Mouse (Mus musculus) CH12F3 (cell line): ENCODE results near the gene Fbxl18.

Experiments used
- in situ Hi-C: fragments of 300-500 bp; cut with MboI; formaldehyde crosslinking; loops from 2 replicates; pipeline ENCODE4 v1.14.3; 2020; ENCODE audit warnings: low sequenced_read_pairs

Gene Fbxl18

GRCm38 (mm10) chr5:142901846-142902505 lies 6.8 kb upstream of the Fbxl18 start:
- in situ Hi-C loops, result no loop called here

DNA sequence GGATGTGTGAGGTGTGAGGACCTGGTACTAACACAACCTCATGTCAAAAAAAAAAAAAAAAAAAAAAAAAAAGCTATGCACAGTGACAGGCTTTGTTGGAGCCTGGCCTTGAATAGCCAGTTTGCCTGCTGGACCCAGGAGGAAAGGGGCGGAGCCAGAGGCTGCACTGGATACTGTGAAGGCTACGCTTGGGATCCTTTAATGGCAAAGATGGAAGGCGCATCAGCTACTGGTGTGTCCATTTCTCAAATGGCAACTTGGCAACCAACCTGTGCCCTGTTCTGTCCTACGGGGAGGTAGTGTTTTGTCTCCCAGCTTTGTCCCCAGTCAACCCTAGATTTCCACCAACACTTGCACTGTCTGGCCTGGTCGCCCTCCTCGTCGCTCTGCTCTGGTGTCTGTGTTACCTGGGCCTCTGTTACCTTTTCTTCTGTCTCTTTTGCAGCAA lies 6.2 kb upstream of the Fbxl18 start:
- in situ Hi-C loops, result no loop called here

- in situ Hi-C loops, result no loop called here
These were observed 5.4 kb upstream of the Fbxl18 start for GRCm38 (mm10) chr5:142900651-142901050.

GRCm38 (mm10) chr5:142899932-142900533 lies 4.8 kb upstream of the Fbxl18 start:
- in situ Hi-C loops, result no loop called here

DNA sequence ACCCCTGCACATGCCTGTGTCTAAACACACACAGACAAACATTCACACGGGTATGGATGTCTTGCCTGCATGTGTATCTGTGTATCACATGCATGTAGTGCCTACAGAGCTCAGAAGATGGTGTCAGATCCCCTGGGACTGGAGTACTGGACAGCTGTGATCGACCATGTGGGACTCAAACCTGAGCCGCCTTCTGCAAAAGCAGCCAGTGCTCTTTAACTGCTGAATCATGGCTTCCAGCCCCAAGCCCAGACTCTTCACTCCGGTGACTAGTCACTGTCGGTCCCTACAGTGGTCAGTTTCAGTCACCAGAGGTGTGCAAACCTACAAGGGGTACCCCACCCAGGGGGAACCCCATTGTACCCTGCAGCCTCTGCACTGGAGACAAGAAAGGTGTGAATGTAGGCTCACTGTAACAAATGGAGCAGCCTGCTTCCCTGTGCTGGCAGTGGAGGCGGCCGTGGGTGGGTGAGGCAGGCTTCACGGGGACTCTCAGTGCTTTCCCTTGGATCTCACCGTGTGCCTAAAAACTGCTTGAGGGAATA lies 3.9 kb upstream of the Fbxl18 start:
- in situ Hi-C loops, result no loop called here

- in situ Hi-C loops, result no loop called here
These were observed 3.1 kb upstream of the Fbxl18 start for GRCm38 (mm10) chr5:142898316-142898715.

DNA sequence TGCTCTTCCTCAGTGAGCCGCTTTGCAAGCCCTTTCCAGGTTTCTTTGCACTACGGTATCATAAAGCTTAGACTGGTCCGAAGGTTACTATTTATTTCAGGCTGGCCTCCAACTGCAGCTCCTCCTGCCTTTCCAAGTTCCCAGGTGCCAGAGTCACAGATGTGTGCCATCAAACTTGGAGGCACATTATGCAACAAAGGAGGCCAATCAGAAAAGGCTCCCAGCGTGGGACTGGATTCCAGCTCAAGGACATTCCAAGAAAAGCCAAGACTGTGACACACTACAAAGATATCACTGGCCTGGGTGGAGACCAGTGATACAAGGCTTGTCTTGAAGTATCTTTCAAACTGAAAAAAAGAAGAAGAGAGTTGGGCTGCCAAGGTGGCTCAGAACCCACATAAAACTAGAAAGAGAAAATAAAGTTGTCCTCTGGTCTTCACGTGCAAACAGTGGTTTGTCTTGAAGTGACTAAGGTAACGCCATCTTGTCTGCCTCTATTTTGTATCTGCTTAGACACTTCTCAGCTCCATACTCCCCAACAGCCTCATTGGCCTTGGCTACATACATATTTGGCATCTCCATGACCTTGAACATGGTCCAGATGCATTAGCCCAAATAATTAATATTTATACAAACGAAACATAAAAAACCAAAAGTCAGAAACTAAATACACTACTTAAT lies 2.5 kb upstream of the Fbxl18 start:
- in situ Hi-C loops, result no loop called here

- in situ Hi-C loops, result no loop called here
These were observed 1.5 kb upstream of the Fbxl18 start for GRCm38 (mm10) chr5:142896713-142897112.

- in situ Hi-C loops, result no loop called here
These were observed 971 bp upstream of the Fbxl18 start for GRCm38 (mm10) chr5:142896192-142896591.

- in situ Hi-C loops, result no loop called here
These were observed 3.8 kb downstream of the Fbxl18 start for GRCm38 (mm10) chr5:142891396-142891795.

DNA sequence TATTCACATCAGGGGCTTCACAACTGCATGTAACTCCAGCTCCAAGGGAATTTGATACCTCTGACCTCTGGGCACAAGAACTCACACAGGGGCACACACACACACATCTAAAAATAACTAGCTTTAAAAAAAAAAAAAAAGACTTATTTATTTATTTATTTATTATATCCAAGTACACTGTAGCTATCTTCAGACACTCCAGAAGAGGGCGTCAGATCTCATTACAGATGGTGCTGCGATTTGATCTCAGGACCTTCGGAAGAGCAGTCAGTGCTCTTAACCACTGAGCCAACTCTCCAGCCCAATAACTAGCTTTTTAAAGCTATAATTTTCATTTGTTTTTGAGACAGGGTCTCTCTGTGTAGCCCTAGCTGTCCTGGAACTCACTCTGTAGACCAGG lies 7.7 kb downstream of the Fbxl18 start:
- in situ Hi-C loops, result loop anchor here (10.0 kb wide), 1 partner anchor 177 kb away; no protein-coding TSS in a partner anchor

GRCm38 (mm10) chr5:142886761-142887160 lies 8.5 kb downstream of the Fbxl18 start:
- in situ Hi-C loops, result loop anchor here (10.0 kb wide), 1 partner anchor 178 kb away; no protein-coding TSS in a partner anchor

DNA sequence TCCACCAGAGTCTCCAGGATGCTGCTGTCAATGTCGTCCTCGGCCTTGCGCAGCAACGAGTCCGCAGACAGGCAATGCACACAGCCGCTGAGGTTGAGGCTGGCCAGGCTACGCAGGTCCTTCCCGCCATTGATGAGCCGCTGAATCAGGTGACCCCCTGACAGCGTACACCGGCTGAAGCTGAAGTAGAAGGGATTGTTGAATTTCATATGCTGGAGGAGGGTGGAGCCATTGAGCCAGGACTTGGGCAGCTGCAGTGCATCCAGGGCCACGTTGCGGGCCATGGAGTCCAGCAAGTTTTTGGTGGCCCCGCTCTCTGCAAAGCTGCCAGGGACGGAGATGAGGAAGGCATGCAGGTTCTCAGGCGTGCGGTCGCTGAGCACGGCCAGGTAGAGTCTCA lies 9.0 kb downstream of the Fbxl18 start:
- in situ Hi-C loops, result loop anchor here (10.0 kb wide), 1 partner anchor 179 kb away; no protein-coding TSS in a partner anchor

GRCm38 (mm10) chr5:142882471-142882870 lies 12.8 kb downstream of the Fbxl18 start:
- in situ Hi-C loops, result loop anchor here (10.0 kb wide), 1 partner anchor 182 kb away; no protein-coding TSS in a partner anchor

DNA sequence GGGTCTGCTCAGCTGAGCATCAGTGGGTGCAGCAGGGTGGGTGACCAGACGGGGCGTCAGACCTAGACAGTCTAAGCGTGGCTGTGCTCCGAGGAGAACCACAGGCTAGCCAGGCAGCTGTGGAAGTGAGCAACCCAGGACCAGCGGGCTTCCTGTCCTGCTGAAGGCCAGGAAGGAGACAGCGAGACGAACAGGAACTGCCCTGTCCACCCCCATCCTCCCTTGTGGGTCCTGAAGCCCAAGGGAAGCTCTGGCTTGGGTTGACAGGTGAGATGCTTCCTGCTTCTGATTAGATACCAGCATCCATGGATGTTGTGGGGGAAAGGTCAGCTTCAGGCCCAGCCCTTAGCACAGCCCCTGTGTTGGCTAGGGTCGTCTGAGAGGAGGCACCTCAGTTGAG lies 13.3 kb downstream of the Fbxl18 start:
- in situ Hi-C loops, result loop anchor here (10.0 kb wide), 1 partner anchor 183 kb away; no protein-coding TSS in a partner anchor

DNA sequence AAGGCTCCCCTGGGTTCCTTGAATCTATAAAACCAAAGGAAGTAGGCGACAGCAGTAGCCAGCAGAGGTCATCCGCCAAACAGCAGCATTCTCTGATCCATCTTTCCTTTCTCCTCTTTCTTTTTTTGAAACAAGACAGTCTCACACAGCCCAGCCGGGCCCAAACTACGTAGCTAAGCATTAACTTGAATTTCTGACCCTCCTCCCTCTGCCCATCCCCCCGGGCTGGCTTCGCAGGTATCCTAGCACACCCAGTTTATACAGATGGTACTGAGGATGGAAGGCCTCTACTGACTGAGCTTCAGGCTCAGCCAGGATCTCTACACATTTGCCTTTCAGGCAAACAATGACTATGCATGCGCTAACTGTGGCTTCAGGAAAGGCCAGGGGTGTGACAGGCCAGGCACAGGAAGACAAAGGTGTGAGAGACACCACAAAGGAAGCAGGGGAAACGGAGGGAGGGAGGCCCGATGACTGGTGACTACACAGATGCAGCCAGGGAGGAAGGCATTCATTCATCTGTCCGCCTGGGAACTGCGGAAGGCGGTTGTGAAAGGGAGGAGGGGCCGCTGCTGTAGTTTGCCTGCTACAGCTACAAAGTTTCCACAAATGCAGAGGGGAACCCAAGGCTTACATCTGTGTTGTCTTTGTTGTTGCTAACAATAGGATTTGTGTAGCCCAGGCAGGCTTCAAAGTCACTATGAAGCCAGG lies 14.3 kb downstream of the Fbxl18 start:
- in situ Hi-C loops, result loop anchor here (10.0 kb wide), 1 partner anchor 184 kb away; no protein-coding TSS in a partner anchor

DNA sequence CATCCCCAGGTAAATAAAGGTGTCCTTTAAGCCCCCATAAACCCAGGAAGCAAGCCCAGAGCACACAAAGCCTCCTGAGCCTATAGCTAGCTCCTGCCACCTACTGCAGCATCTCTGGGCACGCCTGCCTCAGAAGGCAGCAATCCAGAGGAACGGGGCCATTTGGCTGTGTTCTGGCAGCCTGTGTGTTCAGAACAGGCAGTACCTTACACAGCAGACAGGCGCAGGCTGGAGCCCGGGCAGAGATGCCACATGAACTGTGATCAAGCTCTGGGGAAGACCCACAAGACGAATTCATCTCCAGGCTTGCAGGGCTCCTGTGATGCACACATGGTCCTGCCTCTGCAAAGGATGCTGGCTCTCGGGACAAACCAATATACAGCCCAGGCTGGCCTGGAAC lies 15.0 kb downstream of the Fbxl18 start:
- in situ Hi-C loops, result loop anchor here (10.0 kb wide), 1 partner anchor 185 kb away; no protein-coding TSS in a partner anchor

GRCm38 (mm10) chr5:142879318-142880175 lies 15.7 kb downstream of the Fbxl18 start:
- in situ Hi-C loops, result loop anchor here (10.0 kb wide), 1 partner anchor 185 kb away; no protein-coding TSS in a partner anchor

DNA sequence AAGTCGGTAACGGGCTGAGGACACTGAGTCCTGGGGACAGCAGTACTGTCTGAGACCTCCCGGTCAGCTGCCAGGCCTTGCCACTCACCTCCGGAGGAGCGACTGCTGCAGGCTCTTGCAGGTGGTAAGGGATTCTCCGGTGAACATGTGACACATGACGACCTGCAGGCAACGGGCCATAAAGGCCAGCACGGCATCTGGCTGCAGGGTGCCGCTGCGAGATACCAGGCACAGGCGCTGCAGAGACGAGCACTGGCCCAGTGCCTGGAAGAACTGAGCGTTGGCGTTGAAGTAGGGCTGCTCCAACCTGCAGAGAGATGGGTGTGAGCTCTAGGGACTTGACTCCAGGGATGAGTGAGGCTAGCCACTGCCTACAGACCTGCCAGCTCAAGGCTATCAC lies 16.7 kb downstream of the Fbxl18 start:
- in situ Hi-C loops, result no loop called here
